8 mouse cellular contexts compared by ENCODE assay signal in the genomic region with DNA sequence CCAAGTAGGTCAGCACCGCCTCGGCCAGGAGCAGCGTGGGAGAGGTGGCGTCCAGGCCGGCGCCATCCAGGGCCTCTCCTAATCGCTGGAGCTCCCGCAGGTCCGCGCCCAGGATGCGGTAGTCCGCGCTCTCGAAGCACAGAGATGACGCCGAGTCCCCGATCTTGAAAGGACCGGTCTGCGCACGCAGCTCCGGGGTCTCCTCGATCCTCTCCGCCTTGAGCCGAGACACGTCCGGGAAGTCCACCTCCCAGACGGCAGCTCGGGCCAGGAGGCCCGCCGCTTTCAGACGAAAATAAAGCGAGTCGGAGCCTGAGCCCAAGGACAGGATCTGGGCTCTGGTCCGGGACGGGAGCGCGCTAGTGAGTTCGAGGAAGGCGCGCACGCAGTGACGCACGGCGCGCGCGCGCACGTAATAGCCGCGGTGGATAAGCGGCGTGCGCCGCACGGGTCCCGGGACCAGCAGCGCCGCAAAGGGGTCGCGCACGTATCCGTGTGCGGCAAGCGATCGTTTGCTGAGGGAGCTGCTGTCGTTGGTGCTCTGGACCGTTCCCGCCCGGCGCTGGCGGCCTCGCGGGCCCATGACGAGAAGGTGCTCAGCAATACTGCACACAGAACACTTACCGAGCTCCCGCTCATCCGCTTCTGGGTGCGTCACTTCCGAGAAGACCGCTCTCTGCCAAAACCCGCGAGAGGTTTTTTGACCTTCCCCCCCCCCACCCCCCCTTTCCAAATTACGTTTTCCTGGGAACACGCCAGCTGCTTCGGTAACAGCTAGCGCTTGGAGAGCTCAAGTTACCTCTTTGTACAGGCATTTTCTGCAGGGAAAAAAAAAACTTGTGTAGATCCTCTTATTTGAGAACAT. TPM values are rescaled to one million over a fixed set of nuclear protein-coding genes. Genes with fewer than 3 reads are reported as not detected.
DNase-seq lines count a peak whose midpoint lies in the region; ATAC-seq lines count a peak whose summit lies in the region.

TSS of gene Adal (plus strand) at position 411 of the 865 bp plus-strand sequence.
TSS of gene Lcmt2 (minus strand) at position 636 of the 865 bp plus-strand sequence.

- H3K4me2 ChIP-seq in heart, embryonic 14.5 days (ENCODE audit: low read length): peak within 1 kb of the TSS; percentile 95
- H3K4me2 ChIP-seq in liver, embryonic 13.5 days: peak within 1 kb of the TSS; percentile 98
- peak within 1 kb of the TSS; percentile 91 for H3K4me2 ChIP-seq in stomach, embryonic 16.5 days (ENCODE audit: low read depth, low read length)

- under 1% methylated on average over 84 of the region's 87 CpGs for WGBS in heart, embryonic 14.5 days
- WGBS in liver, embryonic 13.5 days (ENCODE audit: insufficient replicate concordance): under 1% methylated on average over 87 of the region's 87 CpGs
- WGBS in stomach, embryonic 16.5 days: under 1% methylated on average over 87 of the region's 87 CpGs

- peak within 1 kb of the TSS; percentile 97 for H3K4me3 ChIP-seq in brown adipose tissue, adult 24 weeks (ENCODE audit: insufficient read depth, low read depth, low read length)
- peak within 1 kb of the TSS; percentile 71 to 89 for H3K4me3 ChIP-seq in heart, embryonic 14.5 days (ENCODE audit: control insufficient read depth in 1 of 2, insufficient read depth in 1 of 2, low read depth in 1 of 2, low read length in 2 of 2)
- peak within 1 kb of the TSS; percentile 77 for H3K4me3 ChIP-seq in liver, embryonic 13.5 days (replicated peaks)
- peak within 1 kb of the TSS; percentile 77 for H3K4me3 ChIP-seq in stomach, embryonic 16.5 days (replicated peaks; ENCODE audit: low read length)

- H3K9ac ChIP-seq in heart, embryonic 14.5 days (ENCODE audit: low read length): peak within 1 kb of the TSS; percentile 94
- peak within 1 kb of the TSS; percentile 87 for H3K9ac ChIP-seq in liver, embryonic 13.5 days
- H3K9ac ChIP-seq in stomach, embryonic 16.5 days (ENCODE audit: low read length): peak within 1 kb of the TSS; percentile 91

- peak; percentile 94 for DNase-seq in CD4-positive helper T cell, adult 2 months (ENCODE audit: low read depth, low spot score)
- DNase-seq in fibroblast of lung, adult 2 months (ENCODE audit: low read depth): peak; percentile 77
- DNase-seq in kidney, postnatal 14 days: peak; percentile 94
- peak; percentile 80 for DNase-seq in liver, embryonic 13.5 days
- DNase-seq in neural tube, embryonic 10.5 days (ENCODE audit: extremely low spot score, low spot score): peak; percentile 93

- no peaks in the 10 kb centered on the region for H3K27me3 ChIP-seq in heart, embryonic 14.5 days (ENCODE audit: control insufficient read depth, insufficient read depth, low read length)
- no peaks in the 10 kb centered on the region for H3K27me3 ChIP-seq in liver, embryonic 13.5 days
- H3K27me3 ChIP-seq in stomach, embryonic 16.5 days (ENCODE audit: control insufficient read depth, insufficient read depth, low read length): no peaks in the 10 kb centered on the region

- peaks cover 8% of the 10 kb centered on the region for H3K4me1 ChIP-seq in brown adipose tissue, adult 24 weeks (ENCODE audit: control insufficient read depth, insufficient read depth, insufficient read length, low read length)
- H3K4me1 ChIP-seq in heart, embryonic 14.5 days (ENCODE audit: control insufficient read depth in 2 of 2, insufficient read depth in 2 of 2, low read length in 2 of 2): peaks cover 10 to 30% of the 10 kb centered on the region in 2 experiments
- peaks cover 40% of the 10 kb centered on the region for H3K4me1 ChIP-seq in liver, embryonic 13.5 days (replicated peaks)
- peaks cover 18% of the 10 kb centered on the region for H3K4me1 ChIP-seq in stomach, embryonic 16.5 days (ENCODE audit: control insufficient read depth, insufficient read depth, low read length)

- no peaks in the 10 kb centered on the region for H3K9me3 ChIP-seq in heart, embryonic 14.5 days (ENCODE audit: control insufficient read depth, low read length)
- H3K9me3 ChIP-seq in liver, embryonic 13.5 days (replicated peaks): no peaks in the 10 kb centered on the region
- H3K9me3 ChIP-seq in stomach, embryonic 16.5 days (replicated peaks; ENCODE audit: control insufficient read depth, low read length): no peaks in the 10 kb centered on the region

- H3K36me3 ChIP-seq in heart, embryonic 14.5 days (ENCODE audit: control insufficient read depth, insufficient read depth, low read length): peaks cover 33% of the 10 kb centered on the region
- peaks cover 30% of the 10 kb centered on the region for H3K36me3 ChIP-seq in liver, embryonic 13.5 days
- peaks cover 10% of the 10 kb centered on the region; the same call in 1 of the 2 replicates for H3K36me3 ChIP-seq in stomach, embryonic 16.5 days (ENCODE audit: control insufficient read depth, insufficient read depth, low read length)

- peak; percentile 90 for ATAC-seq in heart, embryonic 14.5 days (ENCODE audit: insufficient number of reproducible peaks, insufficient read depth, low FRiP score, low read depth)
- ATAC-seq in liver, embryonic 13.5 days (ENCODE audit: low read depth): peak; percentile 96
- peak; percentile 96 for ATAC-seq in stomach, embryonic 16.5 days (ENCODE audit: insufficient read depth, low FRiP score)

- H3K27ac ChIP-seq in brown adipose tissue, adult 24 weeks (replicated peaks; ENCODE audit: low read depth, low read length): peak within 1 kb of the TSS; percentile 95
- H3K27ac ChIP-seq in heart, embryonic 14.5 days (replicated peaks in 1 of 2; ENCODE audit: control insufficient read depth in 1 of 2, insufficient read depth in 1 of 2, low read depth in 2 of 2, low read length in 2 of 2): peak within 1 kb of the TSS; percentile 93 to 99
- H3K27ac ChIP-seq in liver, embryonic 13.5 days: peak within 1 kb of the TSS; percentile 89
- H3K27ac ChIP-seq in stomach, embryonic 16.5 days (ENCODE audit: low read length): peak within 1 kb of the TSS; percentile 98

RNA-seq across cellular contexts. Expression of gene Adal, which starts in this region (rescaled TPM):
- 9.3 and 9.5 TPM in 2 replicates for polyA plus RNA-seq in brown adipose tissue, adult 24 weeks (2012; ENCODE audit: insufficient read depth, insufficient read length, missing spikeins)
- polyA plus RNA-seq in heart, embryonic 14.5 days (2014; fragmentation: Nextera tagmentation; extraction: Ambion mirVana): 14.7 and 15.6 TPM in 2 replicates
- 10.4 and 13.3 TPM in 2 replicates for polyA plus RNA-seq in liver, embryonic 13.5 days (2015; fragmentation: Nextera tagmentation; extraction: Ambion mirVana)
- polyA plus RNA-seq in stomach, embryonic 16.5 days (2015; fragmentation: Nextera tagmentation; extraction: Ambion mirVana): 18.4 and 19.2 TPM in 2 replicates

RNA-seq across cellular contexts. Expression of gene Lcmt2, which starts in this region (rescaled TPM):
- 4.9 and 5.9 TPM in 2 replicates for polyA plus RNA-seq in brown adipose tissue, adult 24 weeks (2012; ENCODE audit: insufficient read depth, insufficient read length, missing spikeins)
- 16.9 TPM in 2 replicates for polyA plus RNA-seq in heart, embryonic 14.5 days (2014; fragmentation: Nextera tagmentation; extraction: Ambion mirVana)
- polyA plus RNA-seq in liver, embryonic 13.5 days (2015; fragmentation: Nextera tagmentation; extraction: Ambion mirVana): 10.5 and 12.8 TPM in 2 replicates
- polyA plus RNA-seq in stomach, embryonic 16.5 days (2015; fragmentation: Nextera tagmentation; extraction: Ambion mirVana): 19.2 and 20.3 TPM in 2 replicates

Comparison
In these comparisons a context has a peak if more than half of its experiments do, and no peak if none do; other contexts are left out.
1. Peak in every context shown above with its lines: DNase-seq, ATAC-seq, H3K4me3 ChIP-seq and H3K27ac ChIP-seq.